Mouse (Mus musculus) cerebellum, adult 2 months (tissue): ENCODE measurements around the gene Hs1bp3. TPM values are rescaled to one million over a fixed set of nuclear protein-coding genes. Genes with fewer than 3 reads are reported as not detected.

Source experiments
- DNase-seq, 2 experiments: peaks; one replicate each; pipeline ENCODE4 v3.0.0; 2021
- H3K27ac ChIP-seq: fragments of 200-500 bp; 2 replicates; pipeline ENCODE4 v1.5.1; 2012; ENCODE audit warnings: low read length, control low read depth, inconsistent platforms; ENCODE audit not compliant: insufficient read depth
- H3K27me3 ChIP-seq: fragments of 200-500 bp; 2 replicates; pipeline ENCODE4 v1.6.1; 2012; ENCODE audit warnings: inconsistent platforms, mild to moderate bottlenecking, low read length, moderate library complexity; ENCODE audit not compliant: control insufficient read depth, insufficient read depth
- H3K4me1 ChIP-seq: fragments of 200-500 bp; 2 replicates; pipeline ENCODE4 v1.6.1; 2011; ENCODE audit warnings: low read length; ENCODE audit not compliant: control insufficient read depth, insufficient read depth
- H3K4me3 ChIP-seq: fragments of 200-500 bp; replicated peaks from 2 replicates; pipeline ENCODE3; 2011; ENCODE audit warnings: mild to moderate bottlenecking, low read depth, low read length, control low read depth; ENCODE audit not compliant: insufficient read depth
- CTCF ChIP-seq: fragments of 200-500 bp; IDR thresholded peaks from 2 replicates; pipeline ENCODE4 v1.5.1; 2011; ENCODE audit warnings: low read depth, mild to moderate bottlenecking, control low read depth, low read length, moderate library complexity, borderline replicate concordance; ENCODE audit not compliant: insufficient read depth
- POLR2A ChIP-seq: fragments of 200-500 bp; IDR thresholded peaks from 2 replicates; pipeline ENCODE4 v1.6.1; 2011; ENCODE audit warnings: low read length, control low read depth, borderline replicate concordance; ENCODE audit not compliant: insufficient read depth
- WGBS: fragments of 180-500 bp; shearing (Covaris S2); methylation state at CpG from one replicate; pipeline ENCODE4 v1.1.7; 2018; 5-methylcytosine and 5-hydroxymethylcytosine counted together
- polyA plus RNA-seq: library from polyadenylated mRNA; depleted of rRNA; stranded (reverse); fragments of >200 nt; gene quantifications from 2 replicates; pipeline ENCODE4 v1.2.3, GENCODE M21; 2012

The Hs1bp3 gene
- polyA plus RNA-seq, 1 experiment = 15.8 TPM

DNA sequence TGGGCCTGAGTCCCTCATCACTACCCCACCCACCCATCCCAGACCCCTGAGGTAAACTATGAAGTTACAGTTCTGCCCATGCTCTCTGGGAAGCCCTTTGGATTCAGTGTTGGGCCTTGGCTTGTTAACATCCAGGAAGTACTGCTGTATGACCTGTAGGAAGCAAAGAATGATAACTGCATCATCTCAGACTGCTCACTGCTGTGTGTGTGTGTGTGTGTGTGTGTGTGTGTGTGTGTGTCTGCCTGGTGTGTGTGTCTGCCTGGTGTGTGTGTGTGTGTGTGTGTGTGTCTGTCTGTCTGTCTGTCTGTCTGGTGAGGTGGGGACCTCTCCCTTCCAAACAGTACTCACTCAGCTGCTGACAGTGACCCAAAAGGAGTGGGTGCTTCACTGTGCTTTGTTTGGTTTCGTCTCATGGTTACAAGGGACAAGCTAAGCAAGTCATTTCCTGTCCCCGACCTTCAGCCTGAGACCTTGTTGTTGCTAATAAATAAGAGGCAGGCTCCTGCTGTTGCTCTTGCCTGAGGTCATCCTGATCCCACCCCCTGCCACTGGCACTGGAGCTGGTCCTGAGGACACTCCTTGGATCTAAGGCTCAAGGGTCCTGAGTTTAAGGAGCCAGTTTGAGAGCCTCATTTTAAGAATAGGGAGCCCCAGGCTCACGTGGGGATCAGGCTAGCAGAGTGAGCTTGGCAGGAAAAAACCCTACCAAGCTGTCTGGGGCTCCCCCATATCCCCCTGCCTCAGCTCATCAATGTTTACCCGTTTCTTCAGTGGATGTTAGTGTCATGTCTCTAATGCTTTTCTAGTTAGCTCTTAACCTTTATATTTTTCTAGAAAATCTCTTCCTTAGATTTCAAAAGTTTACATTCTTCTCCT, 38.0 kb downstream of the Hs1bp3 start:
- no peak overlapping the region for H3K27ac ChIP-seq
- 56% methylated on average over 4 of the region's 4 CpGs for WGBS
- TF ChIP-seq POLR2A = no peak
- no peak for TF ChIP-seq CTCF

DNA sequence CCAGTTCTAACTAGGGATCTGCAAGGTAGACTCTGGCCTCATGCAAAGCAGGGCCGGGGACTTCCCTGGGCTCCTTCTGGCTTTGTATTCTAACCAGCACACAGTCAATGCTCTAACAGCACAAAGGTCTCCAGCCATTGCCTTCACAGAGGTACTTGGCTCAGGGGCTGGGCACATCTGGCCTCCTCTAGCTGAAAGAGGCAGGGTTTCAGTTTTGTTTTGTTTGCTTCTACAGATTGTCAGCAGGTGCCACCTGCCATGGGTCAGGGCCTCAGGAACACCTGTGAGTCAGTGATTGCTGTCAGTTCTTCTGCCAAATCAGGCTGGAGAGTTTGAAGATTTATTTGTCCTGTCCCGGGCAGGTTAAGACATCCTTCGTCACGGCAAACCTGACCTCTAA, 39.8 kb downstream of the Hs1bp3 start:
- DNase-seq = no peak
- 80% methylated on average over 4 of the region's 4 CpGs for WGBS
- no peaks in the 10 kb centered on the region for H3K27me3 ChIP-seq
- no peak overlapping the region for H3K4me3 ChIP-seq
- H3K4me1 ChIP-seq = peaks cover 5% of the 10 kb centered on the region; the same call in 1 of the 2 replicates
- no peak for TF ChIP-seq POLR2A
- TF ChIP-seq CTCF = no peak
- no peak overlapping the region for H3K27ac ChIP-seq

More for the DNA sequence above, 38.0 kb downstream of the Hs1bp3 start:
- no peak overlapping the region for H3K4me3 ChIP-seq
- no peaks in the 10 kb centered on the region for H3K27me3 ChIP-seq
- no peaks in the 10 kb centered on the region for H3K4me1 ChIP-seq
- no peak for DNase-seq

DNA sequence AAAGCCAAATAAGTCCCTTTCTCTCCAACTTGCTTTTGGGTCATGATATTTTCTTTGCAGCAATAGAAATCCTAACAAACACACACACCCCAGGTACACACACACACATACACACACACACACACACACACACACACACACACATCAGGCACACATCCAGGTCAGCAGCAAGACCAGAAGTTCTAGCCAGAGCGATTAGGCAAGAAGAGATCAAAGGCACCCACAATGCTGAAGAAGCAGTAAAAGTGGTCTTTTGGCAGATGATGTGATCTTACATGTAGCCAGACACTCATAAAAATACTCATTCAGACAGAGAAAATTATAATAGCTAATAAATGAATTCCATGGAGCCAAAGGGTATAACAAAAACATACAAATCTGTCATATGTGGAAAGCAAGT, 41.0 kb downstream of the Hs1bp3 start:
- peaks cover 5% of the 10 kb centered on the region; the same call in 1 of the 2 replicates for H3K4me1 ChIP-seq
- H3K27ac ChIP-seq = no peak overlapping the region
- no peak for TF ChIP-seq CTCF
- no peak for TF ChIP-seq POLR2A
- no peaks in the 10 kb centered on the region for H3K27me3 ChIP-seq
- no peak for DNase-seq
- 87% methylated on average over 1 of the region's 1 CpGs for WGBS
- no peak overlapping the region for H3K4me3 ChIP-seq

DNA sequence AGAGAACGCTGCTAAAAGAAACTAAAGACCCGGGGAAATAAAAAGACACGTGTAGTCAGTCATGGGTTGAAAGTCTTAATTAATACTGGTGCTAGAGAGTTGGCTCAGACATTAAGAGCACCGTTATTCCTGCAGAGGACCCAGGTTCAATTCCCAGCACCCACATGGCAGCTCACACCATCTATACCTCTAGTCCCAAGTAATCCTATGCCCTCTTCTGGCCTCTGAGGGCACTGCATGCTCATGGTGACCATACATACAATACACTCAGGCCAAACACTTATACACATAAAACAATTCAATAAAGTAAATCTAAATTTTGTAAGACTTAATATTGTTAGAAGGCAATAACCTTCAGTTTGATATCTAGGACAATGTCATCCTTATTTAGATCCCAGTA, 41.8 kb downstream of the Hs1bp3 start:
- WGBS = 97% methylated on average over 4 of the region's 4 CpGs
- no peaks in the 10 kb centered on the region for H3K27me3 ChIP-seq
- no peak overlapping the region for H3K27ac ChIP-seq
- no peak for DNase-seq
- peaks cover 5% of the 10 kb centered on the region; the same call in 1 of the 2 replicates for H3K4me1 ChIP-seq
- TF ChIP-seq POLR2A (no peak), CTCF (no peak)
- no peak overlapping the region for H3K4me3 ChIP-seq

DNA sequence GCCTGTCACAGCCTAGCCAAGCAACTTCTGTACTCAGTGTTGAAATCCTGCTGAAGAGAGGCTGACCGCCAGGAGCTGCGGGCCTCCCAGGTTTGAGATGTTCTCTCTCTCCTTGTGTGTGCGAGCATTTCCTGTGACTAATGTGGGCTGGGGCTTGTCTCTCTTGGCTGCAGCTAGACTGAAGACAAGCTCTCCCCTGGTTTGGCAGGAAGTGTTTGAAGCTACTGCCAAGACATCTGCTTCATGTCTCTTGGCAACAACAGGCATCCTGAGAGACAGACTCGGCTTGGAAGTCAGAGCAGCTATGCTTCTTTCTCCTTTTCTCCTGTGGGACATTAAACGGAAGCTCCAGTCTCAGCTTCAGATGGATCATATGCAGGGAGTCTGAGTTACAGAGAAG, 44.2 kb downstream of the Hs1bp3 start:
- Histone ChIP-seq H3K27ac (no peak overlapping the region), H3K27me3 (no peaks in the 10 kb centered on the region), H3K4me3 (no peak overlapping the region), H3K4me1 (peaks cover 5% of the 10 kb centered on the region; the same call in 1 of the 2 replicates)
- 7% methylated on average over 5 of the region's 5 CpGs for WGBS
- TF ChIP-seq CTCF = no peak
- no peak for TF ChIP-seq POLR2A
- peak; percentile 33 to 63 for DNase-seq

DNA sequence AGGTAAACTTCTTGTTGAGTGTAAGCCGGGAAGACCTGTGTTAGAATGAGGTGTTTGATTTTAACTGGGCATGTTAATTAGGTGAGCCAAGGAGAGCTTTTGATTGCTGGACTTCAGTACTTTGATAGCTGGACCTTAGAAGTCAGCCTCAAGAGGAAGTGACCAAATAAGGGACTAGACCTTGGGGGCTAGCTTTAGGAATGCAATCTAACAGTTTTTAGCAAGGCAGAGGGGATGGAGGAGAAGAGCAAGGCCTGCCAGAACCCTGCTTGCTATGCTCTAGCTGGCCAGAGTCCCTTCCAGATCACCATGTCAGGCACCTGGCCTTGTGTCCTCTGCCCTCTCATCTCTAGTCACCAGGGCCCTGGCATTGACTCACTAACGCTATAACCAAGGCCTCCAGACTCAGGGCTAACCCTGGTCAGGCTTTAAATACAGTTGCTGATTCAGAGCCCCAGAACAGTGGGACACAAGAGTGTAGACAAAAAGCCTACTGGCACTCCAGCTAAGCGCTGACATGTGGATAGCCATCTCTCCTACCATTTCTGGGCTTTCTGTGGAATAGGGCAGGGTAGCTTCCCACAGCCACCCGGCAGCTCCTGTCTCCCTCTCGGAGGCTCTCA, 45.2 kb downstream of the Hs1bp3 start:
- TF ChIP-seq POLR2A (no peak), CTCF (no peak)
- WGBS = 82% methylated on average over 5 of the region's 5 CpGs
- Histone ChIP-seq H3K4me1 (peaks cover 5% of the 10 kb centered on the region; the same call in 1 of the 2 replicates), H3K27me3 (no peaks in the 10 kb centered on the region), H3K27ac (no peak overlapping the region; the same call in 1 of the 2 replicates), H3K4me3 (no peak overlapping the region)
- DNase-seq = no peak

DNA sequence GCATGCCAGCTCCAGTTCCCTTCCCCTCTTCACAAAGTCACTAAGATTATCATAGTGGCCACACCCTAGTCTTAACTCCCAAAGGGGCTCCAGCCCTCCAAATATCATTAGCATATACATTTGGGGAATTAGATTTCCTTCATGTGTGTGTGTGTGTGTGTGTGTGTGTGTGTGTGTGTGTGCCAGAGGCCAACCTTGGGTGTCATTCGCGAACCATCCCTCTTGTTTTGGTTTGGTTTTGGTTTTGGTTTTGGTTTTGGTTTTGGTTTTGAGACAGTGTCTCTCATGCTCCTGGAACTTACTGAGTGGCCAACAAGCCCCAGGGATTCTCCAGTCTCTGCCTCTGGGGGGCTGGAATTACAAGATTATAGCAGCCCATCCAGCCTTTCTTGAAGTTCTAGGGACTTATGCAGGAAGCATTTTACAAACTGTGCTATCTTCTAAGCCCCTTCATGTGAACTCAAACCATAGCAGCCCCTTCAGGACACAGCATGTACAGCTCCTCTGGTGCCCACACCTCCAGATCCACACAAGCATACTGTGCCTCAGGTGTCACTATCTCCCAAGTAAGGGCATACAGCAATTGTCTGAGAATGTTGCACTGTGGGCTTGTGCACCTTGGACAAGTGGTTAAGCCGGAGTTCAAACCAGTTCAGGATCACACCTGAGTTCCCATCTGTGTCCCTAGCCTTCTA, 46.3 kb downstream of the Hs1bp3 start:
- H3K4me1 ChIP-seq = peaks cover 5% of the 10 kb centered on the region; the same call in 1 of the 2 replicates
- DNase-seq = no peak
- 100% methylated on average over 3 of the region's 3 CpGs for WGBS
- TF ChIP-seq POLR2A (no peak), CTCF (no peak)
- no peaks in the 10 kb centered on the region for H3K27me3 ChIP-seq
- no peak overlapping the region for H3K4me3 ChIP-seq
- H3K27ac ChIP-seq = no peak overlapping the region
